Mouse (Mus musculus) bone marrow macrophage, adult 2 months (primary cell): ENCODE results near the gene Sec16a.

Source experiments
- CTCF ChIP-seq: IDR thresholded peaks from 2 replicates; pipeline ENCODE4 v1.5.1; 2012; ENCODE audit warnings: low read depth, mild to moderate bottlenecking, low read length, moderate library complexity
- POLR2A ChIP-seq: IDR thresholded peaks from 2 replicates; pipeline ENCODE4 v1.6.1; 2012; ENCODE audit warnings: mild to moderate bottlenecking, low read depth, low read length, borderline replicate concordance

DNA sequence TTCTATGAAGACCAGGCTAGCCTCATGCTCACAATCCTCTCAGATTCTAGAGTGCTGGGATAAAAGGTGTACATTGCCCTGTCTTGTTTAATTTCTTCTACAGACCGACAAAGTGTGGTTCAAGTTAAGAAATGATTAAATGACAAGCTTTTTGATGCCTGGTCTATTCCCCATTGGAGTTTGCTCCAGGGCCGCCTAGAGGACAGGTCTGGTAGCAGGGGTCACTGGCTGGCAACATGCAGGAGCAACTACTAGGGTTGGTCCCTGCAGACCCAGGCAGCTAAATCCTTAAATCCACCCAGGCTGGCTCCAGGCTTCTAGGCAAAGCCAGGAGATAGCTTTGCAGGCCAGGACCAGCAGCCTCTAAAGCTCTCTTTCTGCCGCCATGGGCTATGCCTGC lies 18.0 kb upstream of the Sec16a start:
- TF ChIP-seq CTCF (no peak), POLR2A (no peak)
